Mouse (Mus musculus) embryonic facial prominence, embryonic 10.5 days (tissue): Measurements from ENCODE around the gene Gstt3. TPM values are rescaled to one million over a fixed set of nuclear protein-coding genes. Genes with fewer than 3 reads are reported as not detected.

Source experiments
- DNase-seq: peaks from one replicate; pipeline ENCODE4 v3.0.0-alpha.2; 2017; ENCODE audit warnings: low spot score
- H3K27ac ChIP-seq: fragments of 300-500 bp; sonication (generic); replicated peaks from 2 replicates; pipeline ENCODE4 v1.5.1; 2016; ENCODE audit warnings: mild to moderate bottlenecking
- H3K27me3 ChIP-seq: fragments of 300-500 bp; sonication (generic); replicated peaks from 2 replicates; pipeline ENCODE4 v1.6.1; 2016; ENCODE audit warnings: low read depth, mild to moderate bottlenecking; ENCODE audit not compliant: poor library complexity, severe bottlenecking
- H3K36me3 ChIP-seq: fragments of 300-500 bp; sonication (generic); replicated peaks from 2 replicates; pipeline ENCODE4 v1.6.1; 2016; ENCODE audit warnings: mild to moderate bottlenecking, moderate library complexity
- H3K4me1 ChIP-seq: fragments of 300-500 bp; sonication (generic); 2 replicates; pipeline ENCODE4 v1.6.1; 2016
- H3K4me3 ChIP-seq: fragments of 300-500 bp; sonication (generic); 2 replicates; pipeline ENCODE4 v1.5.1; 2016; ENCODE audit warnings: mild to moderate bottlenecking, moderate library complexity
- H3K9me3 ChIP-seq: fragments of 300-500 bp; sonication (generic); 2 replicates; pipeline ENCODE4 v1.6.1; 2016; ENCODE audit warnings: mild to moderate bottlenecking
- WGBS: fragments of 180-500 bp; shearing (Covaris S2); methylation state at CpG from one replicate; pipeline ENCODE4 v1.1.7; 2016; 5-methylcytosine and 5-hydroxymethylcytosine counted together
- polyA plus RNA-seq: library from polyadenylated mRNA; unstranded; fragments of >200 nt; fragmentation: Nextera tagmentation; extraction: Ambion mirVana; gene quantifications from 2 replicates; pipeline ENCODE4 v1.2.1, GENCODE M21; 2016

Gstt3 gene
- polyA plus RNA-seq, 1 experiment from 2014 or later = 4.3 TPM

- H3K9me3 ChIP-seq = no peaks in the 10 kb centered on the region
- H3K27ac ChIP-seq = 0 out of 2 replicates have a peak overlapping the region, but pooled peaks have one; percentile 14
- H3K27me3 ChIP-seq = peaks cover 45% of the 10 kb centered on the region
- peak overlapping the region; percentile 58 for H3K4me3 ChIP-seq
- 2% methylated on average over 12 of the region's 12 CpGs for WGBS
- peak; percentile 35 for DNase-seq
- peaks cover 31% of the 10 kb centered on the region for H3K4me1 ChIP-seq
- no peaks in the 10 kb centered on the region for H3K36me3 ChIP-seq
These were observed 16.5 kb upstream of the Gstt3 start for GRCm38 (mm10) chr10:75797619-75798175.

- Histone ChIP-seq H3K9me3 (no peaks in the 10 kb centered on the region), H3K27ac (no peak overlapping the region), H3K4me1 (peaks cover 31% of the 10 kb centered on the region), H3K4me3 (peak overlapping the region; percentile 58), H3K36me3 (no peaks in the 10 kb centered on the region), H3K27me3 (peaks cover 45% of the 10 kb centered on the region)
- 46% methylated on average over 11 of the region's 11 CpGs for WGBS
- no peak for DNase-seq
These were observed 15.7 kb upstream of the Gstt3 start for GRCm38 (mm10) chr10:75796731-75797516.

GRCm38 (mm10) chr10:75794880-75795279 lies 13.7 kb upstream of the Gstt3 start:
- peaks cover 39% of the 10 kb centered on the region for H3K27me3 ChIP-seq
- peaks cover 38% of the 10 kb centered on the region for H3K4me1 ChIP-seq
- WGBS = 29% methylated on average over 3 of the region's 3 CpGs
- peak overlapping the region; percentile 49; the same call in 1 of the 2 replicates for H3K27ac ChIP-seq
- H3K4me3 ChIP-seq = no peak overlapping the region
- H3K9me3 ChIP-seq = no peaks in the 10 kb centered on the region
- no peaks in the 10 kb centered on the region for H3K36me3 ChIP-seq
- DNase-seq = peak; percentile 36

- 24% methylated on average over 7 of the region's 7 CpGs for WGBS
- H3K9me3 ChIP-seq = no peaks in the 10 kb centered on the region
- 0 out of 2 replicates have a peak, but pooled peaks cover 1% of the 10 kb centered on the region for H3K27me3 ChIP-seq
- no peak overlapping the region for H3K27ac ChIP-seq
- no peaks in the 10 kb centered on the region for H3K36me3 ChIP-seq
- no peak overlapping the region for H3K4me3 ChIP-seq
- H3K4me1 ChIP-seq = peaks cover 19% of the 10 kb centered on the region
- no peak for DNase-seq
These were observed 9.6 kb upstream of the Gstt3 start for GRCm38 (mm10) chr10:75790773-75791172.

- DNase-seq = no peak
- H3K27me3 ChIP-seq = 0 out of 2 replicates have a peak, but pooled peaks cover under 1% of the 10 kb centered on the region
- no peak overlapping the region for H3K27ac ChIP-seq
- peaks cover 13% of the 10 kb centered on the region for H3K4me1 ChIP-seq
- H3K9me3 ChIP-seq = no peaks in the 10 kb centered on the region
- H3K36me3 ChIP-seq = no peaks in the 10 kb centered on the region
- WGBS = 92% methylated on average over 5 of the region's 5 CpGs
- H3K4me3 ChIP-seq = no peak overlapping the region
These were observed 8.6 kb upstream of the Gstt3 start for GRCm38 (mm10) chr10:75789841-75790240.

- Histone ChIP-seq H3K36me3 (no peaks in the 10 kb centered on the region), H3K27ac (no peak overlapping the region), H3K27me3 (0 out of 2 replicates have a peak, but pooled peaks cover 3% of the 10 kb centered on the region), H3K9me3 (no peaks in the 10 kb centered on the region), H3K4me1 (peaks cover 7% of the 10 kb centered on the region), H3K4me3 (no peak overlapping the region)
- 82% methylated on average over 6 of the region's 6 CpGs for WGBS
- no peak for DNase-seq
These were observed 8.0 kb upstream of the Gstt3 start for GRCm38 (mm10) chr10:75789081-75789735.

- no peaks in the 10 kb centered on the region for H3K36me3 ChIP-seq
- 0 out of 2 replicates have a peak, but pooled peaks cover 8% of the 10 kb centered on the region for H3K27me3 ChIP-seq
- no peak overlapping the region for H3K4me3 ChIP-seq
- H3K27ac ChIP-seq = no peak overlapping the region
- H3K9me3 ChIP-seq = no peaks in the 10 kb centered on the region
- H3K4me1 ChIP-seq = peaks cover 7% of the 10 kb centered on the region
- WGBS = 95% methylated on average over 8 of the region's 8 CpGs
- no peak for DNase-seq
These were observed 7.1 kb upstream of the Gstt3 start for GRCm38 (mm10) chr10:75788277-75788676.

- H3K9me3 ChIP-seq = no peaks in the 10 kb centered on the region
- WGBS = 82% methylated on average over 1 of the region's 1 CpGs
- H3K36me3 ChIP-seq = no peaks in the 10 kb centered on the region
- peaks cover 9% of the 10 kb centered on the region for H3K4me1 ChIP-seq
- no peak overlapping the region for H3K4me3 ChIP-seq
- H3K27me3 ChIP-seq = peaks cover 27% of the 10 kb centered on the region
- H3K27ac ChIP-seq = no peak overlapping the region
- DNase-seq = no peak
These were observed 4.2 kb upstream of the Gstt3 start for GRCm38 (mm10) chr10:75785442-75785841.

GRCm38 (mm10) chr10:75779206-75780174 lies 1.7 kb downstream of the Gstt3 start:
- Histone ChIP-seq H3K9me3 (no peaks in the 10 kb centered on the region), H3K27me3 (peaks cover 43% of the 10 kb centered on the region), H3K36me3 (no peaks in the 10 kb centered on the region), H3K4me3 (peak overlapping the region; percentile 59), H3K27ac (no peak overlapping the region), H3K4me1 (peaks cover 20% of the 10 kb centered on the region)
- WGBS = 37% methylated on average over 15 of the region's 15 CpGs
- peak; percentile 17 for DNase-seq

- Histone ChIP-seq H3K27ac (no peak overlapping the region), H3K4me1 (peaks cover 22% of the 10 kb centered on the region), H3K36me3 (no peaks in the 10 kb centered on the region), H3K4me3 (no peak overlapping the region), H3K9me3 (no peaks in the 10 kb centered on the region), H3K27me3 (peaks cover 38% of the 10 kb centered on the region)
- 85% methylated on average over 2 of the region's 2 CpGs for WGBS
- no peak for DNase-seq
These were observed 3.3 kb downstream of the Gstt3 start for GRCm38 (mm10) chr10:75777885-75778284.

- DNase-seq = no peak
- Histone ChIP-seq H3K27ac (no peak overlapping the region), H3K27me3 (peaks cover 24% of the 10 kb centered on the region), H3K4me3 (no peak overlapping the region), H3K4me1 (peaks cover 31% of the 10 kb centered on the region), H3K9me3 (no peaks in the 10 kb centered on the region), H3K36me3 (no peaks in the 10 kb centered on the region)
- WGBS = 87% methylated on average over 6 of the region's 6 CpGs
These were observed 4.7 kb downstream of the Gstt3 start for GRCm38 (mm10) chr10:75776562-75776961.

- peaks cover 15% of the 10 kb centered on the region for H3K4me1 ChIP-seq
- 92% methylated on average over 9 of the region's 9 CpGs for WGBS
- no peak for DNase-seq
These were observed 6.6 kb downstream of the Gstt3 start for GRCm38 (mm10) chr10:75774587-75774986.

More at GRCm38 (mm10) chr10:75774587-75774986, 6.6 kb downstream of the Gstt3 start:
- no peaks in the 10 kb centered on the region for H3K36me3 ChIP-seq
- H3K27ac ChIP-seq = no peak overlapping the region
- H3K4me3 ChIP-seq = no peak overlapping the region
- peaks cover 11% of the 10 kb centered on the region for H3K27me3 ChIP-seq
- H3K9me3 ChIP-seq = no peaks in the 10 kb centered on the region
